17 mouse cellular contexts compared by ENCODE assay signal in the genomic region with DNA sequence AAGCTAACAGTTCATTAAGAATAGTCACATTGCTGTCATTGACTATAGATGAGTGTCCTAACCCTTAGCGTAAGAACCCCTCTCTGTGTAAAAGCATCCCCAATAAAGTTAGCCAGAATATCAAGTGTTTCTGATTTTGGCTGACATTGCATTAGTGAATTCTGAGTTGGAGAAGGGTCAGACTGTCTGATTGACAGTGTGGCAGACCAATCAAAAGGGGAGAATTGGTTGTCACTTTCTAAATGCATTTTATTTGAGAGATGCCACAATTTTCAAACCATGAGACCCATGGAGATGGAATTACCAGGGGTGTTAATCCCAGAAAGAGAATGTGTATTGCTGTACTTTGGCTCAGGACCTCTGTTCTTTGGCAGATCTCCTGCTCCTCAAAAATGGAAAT.
"Had no signal": no experiment of that assay in that cellular context is flagged by ENCODE, and none has a peak within 500 bp of the region (broad histone marks: within the 10 kb centered on the region; RNA-seq: fewer than 3 reads in every experiment).

No protein-coding gene starts in this region.

- H3K27ac ChIP-seq: lung, embryonic 15.5 days; macrophage; midbrain, embryonic 12.5 days; neural tube, embryonic 12.5 days; stomach, embryonic 15.5 days; stomach, postnatal 0 days had no signal

- H3K9me3 ChIP-seq: lung, embryonic 15.5 days; midbrain, embryonic 12.5 days; neural tube, embryonic 12.5 days; stomach, embryonic 15.5 days had no signal

- H3K27me3 ChIP-seq: lung, embryonic 15.5 days; midbrain, embryonic 12.5 days; neural tube, embryonic 12.5 days; stomach, embryonic 15.5 days had no signal

- H3K9ac ChIP-seq: liver, postnatal 0 days; lung, embryonic 15.5 days; midbrain, embryonic 12.5 days; neural tube, embryonic 12.5 days; stomach, embryonic 15.5 days had no signal

- ATAC-seq: liver, postnatal 0 days; lung, postnatal 0 days had no signal

- H3K4me2 ChIP-seq: lung, embryonic 15.5 days; midbrain, embryonic 12.5 days; neural tube, embryonic 12.5 days; stomach, embryonic 15.5 days had no signal

- DNase-seq: liver, postnatal 0 days; lung, adult 2 months; lung, postnatal 14 days; lung, postnatal 36 days; midbrain, embryonic 14.5 days; right cerebral cortex, postnatal 14 days; thymus, adult 2 months; thymus, postnatal 25 days; thymus, postnatal 4 days had no signal

- H3K36me3 ChIP-seq: lung, embryonic 15.5 days; midbrain, embryonic 12.5 days; neural tube, embryonic 12.5 days; stomach, embryonic 15.5 days had no signal

- H3K4me1 ChIP-seq: neural tube, embryonic 12.5 days; stomach, embryonic 15.5 days had no signal

- H3K4me3 ChIP-seq: lung, embryonic 15.5 days; megakaryocyte, embryonic 14.5 days; midbrain, embryonic 12.5 days; neural tube, embryonic 12.5 days; stomach, embryonic 15.5 days had no signal
